Mouse (Mus musculus): ENCODE measurements at regions not wholly inside any gene's neighbourhood (a gene's known extent, or its start where the extent isn't known, plus 50 kb on each side); places are given as distances from the start of the nearest gene placed in this dataset.

DNA sequence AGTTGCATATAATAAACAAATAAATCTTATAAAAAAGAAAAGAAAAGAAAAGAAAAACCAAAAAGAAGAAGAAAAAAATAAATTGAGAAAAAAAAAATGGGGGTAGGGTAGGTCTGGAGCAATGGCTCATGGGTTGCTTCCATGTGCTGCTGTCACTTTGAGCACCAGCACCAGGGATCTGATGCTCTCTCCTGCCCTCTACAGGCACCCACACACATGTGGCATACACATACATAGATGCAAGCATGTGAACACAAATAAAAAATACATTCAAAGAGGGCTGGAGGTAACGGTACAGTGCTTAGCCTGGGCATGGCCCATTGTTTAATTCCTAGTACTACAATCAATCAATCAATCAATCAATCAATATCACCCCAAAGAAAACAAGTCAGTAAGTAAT lies 90.1 kb upstream of the Zfp217 start:
- no peak for TF ChIP-seq CTCF (IDR thresholded peaks at IDR 0.05; ENCODE audit: control insufficient read depth, insufficient read depth, insufficient read length)
- TF ChIP-seq MAX (IDR thresholded peaks at IDR 0.05), result no peak
- no peak for TF ChIP-seq CEBPB (IDR thresholded peaks at IDR 0.05; ENCODE audit: low read depth)
- no peak for TF ChIP-seq USF1 (IDR thresholded peaks at IDR 0.05; ENCODE audit: low read depth)
